Mouse (Mus musculus): ENCODE data around the gene Fbxl15.

DNA sequence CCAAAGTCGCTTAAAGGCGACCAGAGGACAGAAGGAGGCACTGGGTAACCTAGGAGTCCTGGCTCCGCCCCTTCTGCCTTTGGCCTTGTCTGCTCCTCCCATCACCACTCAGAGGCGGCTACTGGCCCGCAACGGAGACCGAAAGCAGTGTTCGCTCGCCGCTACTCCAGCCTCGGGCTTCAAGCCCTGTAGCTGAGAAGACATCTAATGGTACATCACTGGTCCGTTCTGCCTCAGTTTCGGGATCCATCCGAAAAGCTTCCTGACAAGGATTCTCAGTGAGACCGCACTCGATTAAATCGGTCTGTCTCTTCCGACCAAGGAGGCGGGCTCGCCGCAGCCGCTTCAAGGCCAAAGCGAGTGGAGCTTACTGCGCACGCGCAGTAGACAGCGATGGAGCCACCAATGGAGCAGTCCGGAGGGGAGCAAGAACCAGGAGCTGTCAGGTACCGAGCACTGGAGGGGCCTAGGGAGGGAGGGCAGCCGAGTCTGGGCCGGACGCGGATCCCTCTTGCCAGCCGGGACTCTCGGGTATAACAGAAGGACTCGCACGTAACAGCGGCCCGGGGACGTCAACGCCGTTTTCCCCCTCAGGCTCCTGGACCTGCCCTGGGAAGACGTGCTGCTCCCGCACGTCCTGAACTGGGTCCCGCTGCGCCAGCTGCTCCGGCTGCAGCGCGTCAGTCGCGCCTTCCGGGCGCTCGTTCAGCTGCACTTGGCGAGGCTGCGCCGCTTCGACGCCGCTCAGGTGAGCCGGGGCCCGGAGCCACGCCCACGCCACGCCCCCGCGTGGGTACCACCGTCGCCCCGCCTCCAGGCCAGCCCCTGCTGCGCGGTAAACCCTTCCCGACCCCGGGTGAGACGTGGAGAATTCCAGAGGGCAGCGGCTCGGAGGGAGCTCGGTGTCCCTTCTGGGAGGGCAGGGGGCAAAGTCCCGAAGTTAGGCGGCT lies at the start of gene Fbxl15:
- TF ChIP-seq POLR2A (IDR thresholded peaks at IDR 0.05; ENCODE audit: insufficient read depth, low read depth, low read length): peak; percentile 93
- no peak for TF ChIP-seq CTCF (IDR thresholded peaks at IDR 0.05)
- 0 out of 2 replicates have a peak, but pooled peaks have one; percentile 17 for TF ChIP-seq EP300 (IDR thresholded peaks at IDR 0.05; ENCODE audit: insufficient read depth, low read depth, low read length)
